Mouse (Mus musculus) MEL (cell line): ENCODE results near the gene Sv2a. TPM values are rescaled to one million over a fixed set of nuclear protein-coding genes. Genes with fewer than 3 reads are reported as not detected.

Source experiments
- DNase-seq: peaks from one replicate; pipeline ENCODE4 v3.0.0; 2011; ENCODE audit warnings: low read depth, low spot score
- H3K27ac ChIP-seq: 2 replicates; pipeline ENCODE4 v1.5.1; 2012; ENCODE audit warnings: low read depth, mild to moderate bottlenecking, control low read depth, low read length, moderate library complexity; ENCODE audit not compliant: control insufficient read depth
- H3K27me3 ChIP-seq, 2 experiments: fragments of 150-350 bp in 1 of 2; sonication (generic) in 1 of 2; 2 replicates each; pipeline ENCODE4 v1.6.1; 2012; ENCODE audit warnings: low read length in 2 of 2, mild to moderate bottlenecking in 2 of 2, improper control_type of control experiment in 1 of 2, moderate library complexity in 1 of 2; ENCODE audit not compliant: insufficient read depth in 2 of 2, control insufficient read depth in 1 of 2
- H3K36me3 ChIP-seq, 2 experiments: 2 replicates each; pipeline ENCODE4 v1.6.1; 2012 to 2014; ENCODE audit warnings: low read length in 2 of 2, improper control_type of control experiment in 1 of 2, inconsistent platforms in 1 of 2, mild to moderate bottlenecking in 1 of 2; ENCODE audit not compliant: insufficient read depth in 2 of 2, control insufficient read depth in 1 of 2
- H3K4me1 ChIP-seq, 2 experiments: fragments of 150-350 bp in 1 of 2; sonication (generic) in 1 of 2; 2 replicates each; pipeline ENCODE4 v1.6.1; 2012; ENCODE audit warnings: low read length in 2 of 2, improper control_type of control experiment in 1 of 2, mild to moderate bottlenecking in 1 of 2; ENCODE audit not compliant: insufficient read depth in 2 of 2, control insufficient read depth in 1 of 2
- H3K4me3 ChIP-seq, 2 experiments: fragments of 150-350 bp in 1 of 2; sonication (generic) in 1 of 2; 2 replicates each; pipeline ENCODE4 v1.5.1; 2012; ENCODE audit warnings: low read depth in 2 of 2, low read length in 2 of 2, mild to moderate bottlenecking in 2 of 2, moderate library complexity in 2 of 2, control low read depth in 1 of 2, improper control_type of control experiment in 1 of 2; ENCODE audit not compliant: control insufficient read depth in 1 of 2, insufficient read depth in 1 of 2
- H3K79me2 ChIP-seq: 2 replicates; pipeline ENCODE4 v1.6.1; 2012; ENCODE audit warnings: mild to moderate bottlenecking, low read length, moderate library complexity; ENCODE audit not compliant: control insufficient read depth, poor library complexity, insufficient read depth
- H3K9ac ChIP-seq: 2 replicates; pipeline ENCODE4 v1.6.1; 2012; ENCODE audit warnings: low read depth, mild to moderate bottlenecking, control low read depth, low read length, moderate library complexity; ENCODE audit not compliant: control insufficient read depth, poor library complexity, severe bottlenecking
- H3K9me3 ChIP-seq: fragments of 150-350 bp; sonication (generic); replicated peaks from 2 replicates; pipeline ENCODE4 v1.6.1; 2012; ENCODE audit warnings: mild to moderate bottlenecking, low read length, improper control_type of control experiment, moderate library complexity; ENCODE audit not compliant: insufficient read depth
- BHLHE40 ChIP-seq: IDR thresholded peaks from 2 replicates; pipeline ENCODE4 v1.6.1; 2012; ENCODE audit warnings: low read depth, mild to moderate bottlenecking, inconsistent platforms, low read length, improper control_type of control experiment, borderline replicate concordance
- CHD2 ChIP-seq: IDR thresholded peaks from 2 replicates; pipeline ENCODE4 v1.6.1; 2011; ENCODE audit warnings: low read length, improper control_type of control experiment
- CTCF ChIP-seq, 3 experiments: IDR thresholded peaks in 2 of 3; conservative IDR thresholded peaks in 1 of 3; 2 replicates each; pipeline ENCODE4 v1.5.1; 2011 to 2012; ENCODE audit warnings: low read length in 3 of 3, low read depth in 2 of 3, mild to moderate bottlenecking in 2 of 3, improper control_type of control experiment in 1 of 3, inconsistent platforms in 1 of 3, mixed read lengths in 1 of 3, moderate library complexity in 1 of 3; ENCODE audit not compliant: control insufficient read depth in 1 of 3, insufficient read depth in 1 of 3, poor library complexity in 1 of 3, severe bottlenecking in 1 of 3
- E2F4 ChIP-seq: IDR thresholded peaks from 2 replicates; pipeline ENCODE4 v1.6.1; 2011; ENCODE audit warnings: low read depth, low read length, improper control_type of control experiment, borderline replicate concordance
- EP300 ChIP-seq, 2 experiments: IDR thresholded peaks; 2 replicates each; pipeline ENCODE4 v1.6.1; 2011; ENCODE audit warnings: improper control_type of control experiment in 2 of 2, low read length in 2 of 2, low read depth in 1 of 2, mild to moderate bottlenecking in 1 of 2
- JUND ChIP-seq: IDR thresholded peaks from 2 replicates; pipeline ENCODE4 v1.6.1; 2011; ENCODE audit warnings: low read depth, mild to moderate bottlenecking, improper control_type of control experiment, low read length
- MAFK ChIP-seq: IDR thresholded peaks from 2 replicates; pipeline ENCODE4 v1.6.1; 2011; ENCODE audit warnings: low read depth, mild to moderate bottlenecking, low read length, improper control_type of control experiment, borderline replicate concordance
- MAZ ChIP-seq: IDR thresholded peaks from 2 replicates; pipeline ENCODE4 v1.6.1; 2012; ENCODE audit warnings: low read depth, mild to moderate bottlenecking, inconsistent platforms, low read length, improper control_type of control experiment
- MEF2A ChIP-seq: IDR thresholded peaks from 2 replicates; pipeline ENCODE4 v1.6.1; 2014; ENCODE audit warnings: low read depth, mild to moderate bottlenecking, inconsistent platforms, low read length, improper control_type of control experiment; ENCODE audit not compliant: poor library complexity, insufficient replicate concordance, severe bottlenecking; ENCODE audit errors: extremely low read depth
- MXI1 ChIP-seq: IDR thresholded peaks from 2 replicates; pipeline ENCODE4 v1.6.1; 2011; ENCODE audit warnings: mild to moderate bottlenecking, low read depth, low read length, improper control_type of control experiment
- MYB ChIP-seq: IDR thresholded peaks from 2 replicates; pipeline ENCODE4 v1.6.1; 2011; ENCODE audit warnings: mild to moderate bottlenecking, low read depth, low read length, improper control_type of control experiment
- NELFE ChIP-seq: IDR thresholded peaks from 2 replicates; pipeline ENCODE4 v1.6.1; 2011; ENCODE audit warnings: low read depth, low read length, improper control_type of control experiment
- NRF1 ChIP-seq: IDR thresholded peaks from 2 replicates; pipeline ENCODE4 v1.6.1; 2014; ENCODE audit warnings: low read depth, mild to moderate bottlenecking, inconsistent platforms, low read length, improper control_type of control experiment, moderate library complexity; ENCODE audit not compliant: poor library complexity, insufficient read depth, severe bottlenecking
- POLR2A ChIP-seq, 2 experiments: IDR thresholded peaks; 2 replicates each; pipeline ENCODE4 v1.6.1; 2011 to 2012; ENCODE audit warnings: low read length in 2 of 2, mild to moderate bottlenecking in 2 of 2, control low read depth in 1 of 2, improper control_type of control experiment in 1 of 2, low read depth in 1 of 2, moderate library complexity in 1 of 2; ENCODE audit not compliant: control insufficient read depth in 1 of 2, insufficient read depth in 1 of 2, poor library complexity in 1 of 2
- POLR2AphosphoS5 ChIP-seq: IDR thresholded peaks from 2 replicates; pipeline ENCODE4 v1.6.1; 2012; ENCODE audit warnings: low read depth, borderline replicate concordance, mild to moderate bottlenecking, inconsistent platforms, low read length, moderate library complexity, mixed read lengths
- RCOR1 ChIP-seq: IDR thresholded peaks from 2 replicates; pipeline ENCODE4 v1.6.1; 2012; ENCODE audit warnings: low read depth, mild to moderate bottlenecking, inconsistent platforms, low read length, improper control_type of control experiment
- SIN3A ChIP-seq: IDR thresholded peaks from 2 replicates; pipeline ENCODE4 v1.6.1; 2012; ENCODE audit warnings: low read length, improper control_type of control experiment, inconsistent platforms
- UBTF ChIP-seq: IDR thresholded peaks from 2 replicates; pipeline ENCODE4 v1.6.1; 2012; ENCODE audit warnings: low read depth, mild to moderate bottlenecking, inconsistent platforms, low read length, improper control_type of control experiment, moderate library complexity, borderline replicate concordance; ENCODE audit not compliant: insufficient read depth
- USF2 ChIP-seq, 2 experiments: IDR thresholded peaks; 2 replicates each; pipeline ENCODE4 v1.6.1; 2011 to 2012; ENCODE audit warnings: improper control_type of control experiment in 2 of 2, low read length in 2 of 2, borderline replicate concordance in 1 of 2, inconsistent platforms in 1 of 2, low read depth in 1 of 2, mild to moderate bottlenecking in 1 of 2; ENCODE audit not compliant: insufficient read depth in 1 of 2
- ZC3H11A ChIP-seq: IDR thresholded peaks from 2 replicates; pipeline ENCODE4 v1.6.1; 2012; ENCODE audit warnings: low read depth, mild to moderate bottlenecking, inconsistent platforms, low read length, improper control_type of control experiment
- ZKSCAN1 ChIP-seq: IDR thresholded peaks from 2 replicates; pipeline ENCODE4 v1.6.1; 2012; ENCODE audit warnings: low read depth, mild to moderate bottlenecking, inconsistent platforms, low read length, improper control_type of control experiment, moderate library complexity
- polyA plus RNA-seq, 2 experiments: library from polyadenylated mRNA; stranded (reverse) in 1 of 2; unstranded in 1 of 2; fragments of >175 nt in 1 of 2; fragments of >200 nt in 1 of 2; gene quantifications; 2 replicates each; pipeline versions ENCODE4 v1.2.1 to v1.2.4; 2012; ENCODE audit warnings: low replicate concordance in 2 of 2, low read depth in 1 of 2; ENCODE audit not compliant: insufficient read length in 2 of 2, insufficient read depth in 1 of 2, missing spikeins in 1 of 2
- total RNA-seq: library from RNA; depleted of rRNA; stranded (reverse); fragments of 300-350 nt; gene quantifications from 2 replicates; pipeline ENCODE4 v1.2.3, GENCODE M21; 2012; rRNA removed

The Sv2a gene
- total RNA-seq: 0.77 and 2.1 TPM in 2 replicates
- 1 to 10 TPM in 1 of 2 experiments, not detected in 1; 3.3 TPM for polyA plus RNA-seq

DNA sequence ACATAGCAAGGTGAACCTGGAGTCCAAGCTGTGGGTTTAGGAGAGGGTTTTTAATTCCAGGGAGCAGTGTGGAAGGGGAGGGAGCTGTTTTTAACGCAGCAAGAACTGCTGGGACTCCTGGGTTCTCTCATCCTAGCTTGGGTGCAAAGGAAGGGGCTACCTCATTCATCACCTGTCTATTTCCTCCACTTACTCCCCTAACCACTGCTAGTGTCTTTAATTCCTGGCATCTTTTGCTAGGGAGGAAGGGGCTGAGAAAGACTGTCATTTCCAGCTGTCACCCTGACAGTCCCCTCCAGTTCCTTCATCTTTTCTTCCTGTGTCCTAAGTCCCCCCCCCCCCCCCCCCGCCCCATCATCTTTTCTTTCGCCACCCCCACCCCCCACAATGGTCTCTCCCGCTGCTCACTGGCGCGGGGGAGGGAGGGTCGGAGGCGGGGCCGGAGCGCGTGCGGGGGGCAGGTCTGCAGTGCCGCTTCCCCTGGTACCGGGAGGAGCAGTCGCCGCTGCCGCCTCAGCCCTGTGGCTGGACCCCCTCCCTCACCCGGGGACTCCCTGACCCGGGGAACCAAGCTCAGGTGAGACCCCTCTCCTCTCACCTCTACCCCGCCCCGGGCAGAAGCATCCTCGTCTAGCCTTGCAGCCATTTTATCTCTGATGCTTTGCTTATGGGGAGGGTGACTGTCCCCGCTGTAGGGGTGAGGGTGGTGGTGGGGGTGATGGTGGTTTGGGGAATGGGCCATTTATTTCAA lies at the start of gene Sv2a:
Sv2a (plus strand) TSS at position 425 of the 751 bp plus-strand sequence.
- no peaks in the 10 kb centered on the region for H3K27me3 ChIP-seq
- peaks cover 2 to 4% of the 10 kb centered on the region in 2 experiments for H3K4me1 ChIP-seq
- DNase-seq: peak; percentile 76
- no peaks in the 10 kb centered on the region for H3K9me3 ChIP-seq
- H3K4me3 ChIP-seq: peak within 1 kb of the TSS; percentile 68 to 75
- peak within 1 kb of the TSS; percentile 66 for H3K9ac ChIP-seq
- TF ChIP-seq RCOR1 (no peak), MXI1 (no peak), NRF1 (0 out of 2 replicates have a peak, but pooled peaks have one; percentile 8), MEF2A (no peak), CTCF (IDR thresholded peaks at IDR 0.05 in 2 of 3, conservative IDR thresholded peaks at IDR 0.05 in 1 of 3; ENCODE audit: control insufficient read depth in 1 of 3, insufficient read depth in 1 of 3, low read depth in 2 of 3, low read length in 3 of 3, poor library complexity in 1 of 3, severe bottlenecking in 1 of 3) (0 out of 6 replicates have a peak, but pooled peaks of 1 of the 3 experiments have one; percentile 1), BHLHE40 (0 out of 2 replicates have a peak, but pooled peaks have one; percentile 4), MAZ (peak; percentile 75; the same call in 1 of the 2 replicates), UBTF (no peak), NELFE (0 out of 2 replicates have a peak, but pooled peaks have one; percentile 20), E2F4 (no peak), SIN3A (0 out of 2 replicates have a peak, but pooled peaks have one; percentile 30), MYB (no peak)
- TF ChIP-seq, all 39 proteins: peak for 6
- Histone ChIP-seq H3K36me3 (peaks cover 6 to 11% of the 10 kb centered on the region in 2 experiments), H3K27ac (no peak within 1 kb of the TSS), H3K79me2 (peaks cover 3% of the 10 kb centered on the region; the same call in 1 of the 2 replicates)

DNA sequence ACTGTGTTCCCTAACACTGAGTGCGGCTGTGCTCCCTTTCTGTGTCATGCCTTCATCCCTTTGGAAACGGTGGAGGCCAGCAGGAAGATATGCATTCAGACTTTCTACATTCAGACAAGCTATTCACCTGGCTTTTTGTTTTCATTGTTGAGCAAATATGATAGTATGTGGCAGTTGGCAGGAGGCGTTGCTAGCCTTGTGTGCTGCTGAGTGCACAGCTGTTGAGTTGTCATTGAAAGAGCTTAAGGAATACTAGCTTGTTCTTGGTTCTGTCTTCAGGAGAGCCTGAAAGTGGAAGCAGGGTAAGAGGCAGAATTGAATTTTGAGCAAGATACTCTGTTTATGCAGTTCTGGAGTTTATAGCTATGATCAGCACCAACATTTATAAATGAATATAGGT lies 48.5 kb upstream of the Sv2a start:
- H3K9me3 ChIP-seq: no peaks in the 10 kb centered on the region
- no peak overlapping the region for H3K9ac ChIP-seq
- H3K36me3 ChIP-seq: peaks cover 10 to 19% of the 10 kb centered on the region in 2 experiments
- H3K4me3 ChIP-seq: no peak overlapping the region
- H3K27me3 ChIP-seq: no peaks in the 10 kb centered on the region
- H3K4me1 ChIP-seq: peaks cover 5 to 8% of the 10 kb centered on the region in 2 experiments; a peak in 2 of 4 replicates
- H3K27ac ChIP-seq: no peak overlapping the region
- no peak for DNase-seq
- no peaks in the 10 kb centered on the region for H3K79me2 ChIP-seq
- no peak for TF ChIP-seq NRF1
- no peak for TF ChIP-seq MEF2A
- no peak for TF ChIP-seq USF2 (IDR thresholded peaks at IDR 0.05; ENCODE audit: borderline replicate concordance in 1 of 2, insufficient read depth in 1 of 2, low read depth in 1 of 2, low read length in 2 of 2)
- no peak for TF ChIP-seq ZKSCAN1
- TF ChIP-seq RCOR1: no peak
- TF ChIP-seq CHD2: no peak
- no peak for TF ChIP-seq POLR2A (IDR thresholded peaks at IDR 0.05; ENCODE audit: control insufficient read depth in 1 of 2, insufficient read depth in 1 of 2, low read depth in 1 of 2, low read length in 2 of 2, poor library complexity in 1 of 2)
- TF ChIP-seq EP300 (IDR thresholded peaks at IDR 0.05; ENCODE audit: low read depth in 1 of 2, low read length in 2 of 2): no peak
- TF ChIP-seq ZC3H11A: no peak
- no peak for TF ChIP-seq MAFK
- no peak for TF ChIP-seq SIN3A
- TF ChIP-seq NELFE: no peak
- no peak for TF ChIP-seq POLR2AphosphoS5
- no peak for TF ChIP-seq JUND
- TF ChIP-seq, all 39 proteins: peak for 0
